Mouse (Mus musculus): ENCODE data around the gene 0610010K14Rik.
A peak's percentile ranks its signal among the peaks of the same experiment; 100 is the strongest.

Gene 0610010K14Rik

DNA sequence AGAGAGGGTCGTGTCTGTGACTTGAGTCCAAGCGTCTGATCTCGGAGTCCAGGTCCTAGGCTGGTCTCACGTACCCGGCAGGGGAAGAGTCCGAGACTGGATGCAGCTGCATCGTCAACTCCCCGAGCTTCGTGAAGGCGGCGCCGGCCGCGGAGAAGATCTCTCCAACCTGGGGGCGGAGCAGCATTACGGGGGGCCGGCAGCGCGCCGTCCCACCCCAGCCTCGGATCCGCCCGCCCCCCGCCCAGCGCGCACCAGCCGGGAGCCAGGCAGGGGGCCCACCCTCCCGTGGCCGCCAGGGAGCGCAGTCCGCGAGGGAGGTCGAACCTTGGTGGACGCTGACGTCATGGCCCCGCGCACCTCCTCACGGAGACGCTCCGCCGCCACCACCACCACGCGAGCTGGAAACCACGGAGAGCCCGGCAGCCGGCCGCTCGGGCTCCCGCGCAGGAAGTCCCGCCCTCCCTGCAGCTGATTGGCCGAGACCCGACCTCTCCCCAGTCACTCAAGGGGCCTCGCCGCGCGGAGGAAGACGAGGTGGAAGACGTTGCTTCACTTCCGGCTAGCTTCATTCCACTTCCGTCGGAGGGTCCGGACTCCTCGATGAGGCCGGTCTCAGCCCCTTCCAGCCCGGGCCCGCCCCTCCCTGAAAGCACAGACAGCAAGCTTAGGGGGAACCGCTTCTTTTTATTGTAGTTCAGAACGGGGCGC is at the start of gene 0610010K14Rik:
TSS of gene 0610010K14Rik (minus strand) at position 458 of the 711 bp plus-strand sequence.
- peak; percentile 98 for DNase-seq (ENCODE audit: low read depth, low spot score)

DNA sequence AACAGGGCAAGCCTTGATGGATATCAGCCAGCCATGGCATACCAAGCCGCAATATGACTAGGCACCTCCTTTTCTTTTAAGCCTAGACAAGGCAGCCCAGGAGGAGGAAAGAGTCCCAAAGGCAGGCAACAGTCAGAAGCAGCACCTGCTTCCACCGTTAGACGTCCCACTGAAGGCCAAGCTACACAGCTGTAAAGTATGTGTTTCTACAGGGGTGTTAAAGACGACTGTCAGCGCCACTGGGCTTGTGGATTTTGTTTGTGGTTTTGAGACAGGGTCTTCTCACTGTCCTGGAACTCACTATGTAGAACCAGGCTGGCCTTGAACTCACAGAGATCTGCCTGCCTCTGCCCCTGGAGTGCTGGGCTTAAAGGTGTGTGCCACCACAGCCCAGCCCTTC is 48.0 kb upstream of the 0610010K14Rik start:
- no peak for DNase-seq (ENCODE audit: low read depth, low spot score)

DNA sequence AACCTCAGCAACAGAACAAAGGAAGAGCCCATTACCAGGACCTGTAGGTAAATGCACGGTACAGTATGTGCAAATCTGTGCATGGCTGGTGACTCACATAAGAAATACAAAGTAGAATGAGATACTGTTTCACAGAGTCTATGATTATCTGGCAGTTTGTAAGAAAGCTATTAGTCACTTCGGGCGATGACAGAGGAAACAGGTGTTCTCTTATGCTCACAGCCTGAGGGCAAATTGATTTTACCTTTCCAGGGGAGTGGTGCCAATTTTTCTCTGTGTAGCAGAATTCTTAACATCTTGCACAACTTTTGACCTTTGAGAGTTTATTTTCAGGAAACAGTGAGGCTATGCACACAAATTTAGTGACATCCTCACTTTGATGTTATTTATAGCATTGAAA is 47.0 kb upstream of the 0610010K14Rik start:
- no peak for DNase-seq (ENCODE audit: low read depth, low spot score)

DNA sequence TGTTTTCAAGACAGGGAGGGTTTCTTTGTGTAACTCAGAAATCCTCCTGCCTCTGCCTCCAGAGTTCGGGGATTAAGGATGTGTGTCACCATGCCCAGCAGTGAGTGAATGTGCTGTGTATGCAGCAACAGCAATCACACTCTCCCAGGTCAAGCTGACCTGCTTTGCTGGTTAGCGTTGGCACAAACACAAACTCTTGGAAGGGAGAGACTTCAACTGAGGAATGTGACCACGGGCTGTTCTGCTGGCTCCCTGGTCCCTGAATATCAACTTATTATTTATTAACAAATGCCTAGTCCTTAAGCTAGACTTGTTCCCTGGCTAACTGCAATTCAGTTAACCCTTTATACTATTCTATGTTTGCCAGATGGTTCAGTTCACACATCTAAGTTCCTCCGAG is 46.0 kb upstream of the 0610010K14Rik start:
- no peak for DNase-seq (ENCODE audit: low read depth, low spot score)

DNA sequence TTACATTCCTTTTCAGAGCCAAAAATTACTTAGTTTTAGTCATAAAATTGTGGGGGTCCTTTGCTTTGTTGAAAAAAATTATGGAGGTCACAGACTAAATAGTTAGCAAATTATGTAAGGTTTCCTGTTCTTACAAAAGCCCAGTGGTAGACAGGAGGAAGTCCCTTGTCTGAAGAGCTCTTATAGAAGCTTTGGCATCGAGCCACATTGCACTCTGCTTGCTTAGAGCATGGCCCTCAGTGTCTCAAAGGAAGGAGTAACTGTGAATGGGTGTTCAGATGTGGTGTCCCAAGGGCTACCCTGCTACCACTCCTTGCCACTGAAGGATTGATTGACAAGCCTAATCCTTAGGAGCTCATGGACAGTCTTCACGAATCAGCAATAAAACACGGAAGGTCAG is 42.7 kb upstream of the 0610010K14Rik start:
- DNase-seq (ENCODE audit: low read depth, low spot score) = no peak

DNA sequence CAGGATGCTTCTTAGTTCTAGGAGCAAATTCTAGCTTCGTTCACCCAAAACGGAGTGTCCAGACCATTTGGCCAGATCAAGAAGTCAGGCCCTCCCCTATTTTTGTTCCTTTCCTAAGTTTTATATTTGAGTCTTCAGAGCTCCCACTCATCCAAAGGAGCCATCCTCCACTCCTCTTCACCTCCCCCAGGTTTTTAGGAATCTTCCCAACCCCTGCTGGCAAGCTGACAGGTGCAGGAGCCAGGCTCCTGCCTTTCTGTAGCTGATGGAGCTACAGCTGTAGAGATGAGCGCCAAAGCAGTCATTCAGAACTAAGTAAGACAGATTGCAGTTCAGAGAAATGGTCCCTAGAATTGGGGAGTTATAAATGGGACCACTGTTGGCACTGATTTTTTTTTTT is 41.2 kb upstream of the 0610010K14Rik start:
- DNase-seq (ENCODE audit: low read depth, low spot score) = no peak

DNA sequence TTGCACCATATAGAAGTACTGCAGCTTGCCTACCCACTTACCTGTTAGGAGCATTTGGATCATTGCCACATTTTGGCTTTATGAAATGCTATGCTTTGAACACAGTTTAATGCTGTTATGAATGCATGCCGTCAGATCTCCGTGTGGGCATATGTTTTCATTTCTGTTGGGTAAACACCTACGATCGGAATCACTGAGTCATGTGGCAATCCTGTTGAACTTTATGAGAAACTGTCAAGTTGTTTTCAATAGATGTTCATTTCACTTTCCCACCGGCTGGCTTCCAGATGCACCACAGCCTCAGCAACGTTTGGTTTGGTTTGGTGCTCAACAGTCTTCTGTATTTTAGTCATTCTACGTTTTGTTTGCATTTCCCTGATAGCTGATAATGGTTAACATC is 33.9 kb upstream of the 0610010K14Rik start:
- no peak for DNase-seq (ENCODE audit: low read depth, low spot score)

DNA sequence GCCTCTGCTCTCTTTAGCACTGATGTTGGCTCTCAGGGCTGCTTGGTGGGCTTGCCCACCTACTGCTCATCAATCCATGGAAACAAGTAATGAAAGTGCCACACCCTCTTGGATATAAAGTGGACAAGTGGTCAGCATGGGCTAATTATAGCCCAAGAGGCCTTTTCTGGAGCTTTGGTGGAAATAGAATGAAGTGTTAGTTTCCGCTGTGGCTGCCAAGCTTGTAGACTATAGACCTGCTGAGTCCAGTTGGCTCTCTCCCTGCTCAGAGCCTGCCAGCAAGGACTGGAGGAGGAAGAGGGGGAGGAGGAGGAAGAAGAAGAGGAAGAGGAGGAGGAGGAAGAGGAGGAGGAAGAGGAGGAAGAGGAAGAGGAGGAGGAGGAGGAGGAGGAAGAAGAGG is 28.7 kb upstream of the 0610010K14Rik start:
- DNase-seq (ENCODE audit: low read depth, low spot score) = no peak

DNA sequence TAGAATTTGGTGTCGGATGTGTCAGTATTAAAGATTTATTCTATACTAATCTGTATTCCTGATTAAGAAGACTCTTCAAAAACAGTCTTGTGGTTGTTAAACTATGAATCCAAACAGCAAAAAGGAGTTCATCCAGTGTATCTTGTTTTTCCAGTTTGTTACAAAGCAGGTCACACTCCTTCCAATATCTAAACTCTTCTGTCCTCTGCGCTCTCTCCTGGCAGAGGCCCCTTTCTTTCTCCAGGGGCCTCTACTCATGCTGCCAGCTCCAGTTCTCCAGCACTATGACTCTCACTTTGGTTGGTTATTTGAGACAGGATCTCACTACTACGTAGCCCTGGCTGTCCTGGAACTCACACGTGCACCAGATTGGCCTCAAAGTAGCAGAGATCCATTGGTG is 28.1 kb upstream of the 0610010K14Rik start:
- DNase-seq (ENCODE audit: low read depth, low spot score) = no peak

DNA sequence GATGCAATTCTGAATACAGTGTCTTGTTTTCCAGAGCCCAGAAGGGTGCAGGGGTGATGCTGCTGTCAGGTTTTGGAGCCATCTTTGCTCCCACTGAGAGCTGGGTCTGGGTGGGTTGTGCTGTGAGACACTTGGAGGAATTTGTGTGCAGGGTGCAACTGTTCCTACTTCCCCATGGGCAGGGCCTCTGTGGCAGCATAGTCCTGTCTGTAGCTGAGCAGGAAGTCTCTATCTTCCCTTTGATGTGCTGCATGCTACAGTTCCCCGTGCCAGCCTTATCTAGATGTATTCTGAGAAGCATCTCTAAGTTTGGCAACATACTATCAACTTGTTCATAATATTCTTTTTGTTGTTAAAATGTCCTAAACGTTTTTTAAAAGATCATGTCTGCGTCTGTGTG is 27.5 kb upstream of the 0610010K14Rik start:
- no peak for DNase-seq (ENCODE audit: low read depth, low spot score)

DNA sequence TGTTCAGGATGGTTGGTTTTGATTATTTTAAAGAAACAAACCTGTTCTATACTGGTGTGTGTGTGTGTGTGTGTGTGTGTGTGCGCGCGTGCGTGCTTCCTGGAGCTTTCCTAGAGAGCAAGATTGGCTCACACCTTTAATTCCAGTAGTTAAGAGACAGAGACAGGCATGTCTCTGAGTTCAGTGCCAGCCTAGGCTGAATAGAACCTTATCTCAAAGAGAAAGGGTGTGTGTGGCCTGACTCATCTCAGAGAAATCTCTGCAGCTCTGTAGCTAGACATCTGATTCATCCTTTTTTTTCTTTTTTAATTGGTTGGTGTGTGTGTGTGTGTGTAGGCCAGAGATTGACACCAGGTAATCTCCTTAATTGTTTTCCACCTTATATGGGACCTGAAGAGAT is 21.3 kb upstream of the 0610010K14Rik start:
- DNase-seq (ENCODE audit: low read depth, low spot score) = no peak

DNA sequence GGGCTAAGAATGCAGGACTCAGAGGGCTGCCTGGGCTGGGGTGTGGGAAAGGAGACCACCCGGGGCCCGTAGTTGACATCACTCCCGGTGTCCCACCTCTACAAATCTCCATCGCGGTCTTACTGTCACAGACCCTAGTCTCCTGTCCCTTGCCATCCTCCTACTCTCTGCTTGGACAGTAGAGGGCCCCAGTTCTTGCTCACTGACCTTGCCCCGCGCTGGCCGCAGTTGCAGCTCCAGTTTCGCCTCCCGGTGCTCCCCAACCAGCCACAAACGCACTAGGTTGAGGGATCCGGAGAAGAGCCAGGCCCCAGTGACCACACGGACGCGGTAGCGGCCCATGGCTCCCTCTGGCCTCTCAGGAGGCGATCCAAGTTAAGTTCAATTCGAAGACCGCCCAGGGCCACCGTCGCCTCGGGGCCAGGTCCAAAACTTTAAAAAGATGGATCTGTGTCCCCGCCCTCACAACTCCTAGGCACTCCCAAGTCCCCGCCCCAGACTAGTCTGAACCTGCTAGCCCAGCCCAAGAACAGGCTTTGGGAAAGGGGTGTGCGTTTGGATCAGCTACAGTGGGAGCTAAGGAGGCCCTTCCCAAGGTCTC is 17.3 kb upstream of the 0610010K14Rik start, which contains the start of gene Alox12:
TSS of gene Alox12 (minus strand) at position 423 of the 601 bp plus-strand sequence.
- no peak for DNase-seq (ENCODE audit: low read depth, low spot score)

DNA sequence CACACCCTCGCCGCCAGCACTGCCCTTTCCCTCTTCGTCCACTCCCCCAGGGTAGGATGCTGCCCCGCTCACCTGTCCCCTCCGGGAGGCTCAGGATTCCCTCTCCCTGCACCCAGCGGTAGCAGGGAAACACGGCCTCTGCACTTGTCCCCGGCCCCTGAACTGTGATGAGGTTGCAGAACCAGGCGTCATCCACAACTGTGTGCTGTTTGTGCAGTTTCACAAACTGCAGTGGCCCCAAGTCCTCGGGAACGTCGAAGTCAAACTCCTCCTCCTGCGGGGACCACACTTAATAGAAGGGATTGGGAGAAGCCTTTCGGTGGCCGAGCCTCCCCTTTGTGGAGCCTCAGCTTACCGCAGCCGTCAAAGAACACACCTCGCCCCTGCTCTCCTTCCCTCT is 16.6 kb upstream of the 0610010K14Rik start:
- DNase-seq (ENCODE audit: low read depth, low spot score) = no peak

DNA sequence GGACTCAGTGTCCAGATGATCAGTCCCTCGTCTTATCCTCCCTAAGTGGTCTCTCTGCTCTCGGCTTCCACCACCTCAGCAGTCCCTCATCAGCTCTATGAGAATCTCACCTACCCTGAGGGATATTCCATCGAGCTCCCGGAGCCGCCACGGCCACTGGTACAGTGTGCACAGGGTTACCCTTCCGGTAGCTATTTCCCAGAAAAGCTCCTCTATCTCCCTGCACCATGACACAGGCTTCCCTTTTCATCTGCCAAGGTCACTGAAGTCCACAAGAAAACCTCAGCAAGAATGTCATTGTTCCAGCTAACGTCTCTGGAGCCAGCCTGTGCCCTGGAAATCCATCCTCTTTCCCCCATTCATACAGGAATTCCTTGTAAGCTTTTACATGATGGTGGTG is 14.1 kb upstream of the 0610010K14Rik start:
- DNase-seq (ENCODE audit: low read depth, low spot score) = no peak

DNA sequence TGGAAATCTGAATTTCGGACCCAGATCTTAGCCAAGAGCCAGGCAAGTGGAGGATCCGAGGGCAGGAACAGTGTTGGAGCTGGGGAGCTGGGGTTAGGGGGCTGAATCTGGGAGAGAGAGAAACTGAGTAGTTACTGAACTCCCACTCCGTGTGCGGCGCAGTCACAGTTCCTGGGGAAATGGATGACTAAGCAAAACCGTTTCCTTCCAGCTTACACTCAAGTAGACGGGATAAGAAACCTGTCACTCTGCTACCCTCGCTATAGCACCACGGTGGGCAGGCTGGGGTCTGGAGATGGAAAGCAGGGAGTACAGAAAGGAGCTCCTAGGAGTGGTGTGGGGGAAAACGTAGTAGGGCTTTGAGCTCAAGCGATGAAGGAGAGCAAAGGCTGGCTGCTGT is 12.4 kb upstream of the 0610010K14Rik start:
- DNase-seq (ENCODE audit: low read depth, low spot score) = no peak

DNA sequence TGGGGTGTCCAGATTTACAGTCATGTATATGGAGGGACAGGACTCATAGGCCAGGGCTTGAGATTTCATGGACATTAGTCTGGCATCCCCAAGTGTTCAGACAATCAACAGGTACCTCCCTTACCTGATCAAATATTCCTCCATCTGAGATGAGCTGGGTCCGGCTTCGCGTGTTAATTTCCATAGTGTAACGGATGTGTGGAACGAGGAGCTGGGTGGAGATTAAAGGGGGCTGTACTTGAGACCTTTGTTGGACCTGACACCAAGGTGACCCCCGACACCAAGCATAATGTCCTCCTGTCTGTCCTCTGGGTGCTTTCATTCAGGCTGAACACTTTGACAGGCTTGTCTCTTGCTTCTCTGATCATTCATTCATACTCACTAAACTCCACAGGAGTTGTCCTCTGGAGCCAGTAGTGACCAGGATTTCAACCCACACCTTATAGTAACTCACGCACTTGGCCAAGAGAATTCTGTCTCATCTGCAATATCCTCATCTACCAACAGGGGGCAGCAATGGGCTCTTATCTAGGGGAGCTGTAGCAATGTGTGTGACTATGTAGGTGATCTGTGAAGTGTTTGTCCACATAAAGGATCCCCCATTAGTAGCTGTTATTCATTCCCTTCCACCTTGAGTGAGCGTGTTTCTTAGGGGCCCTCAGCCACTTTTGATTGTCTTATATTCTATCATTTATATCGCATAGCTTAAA is 9.6 kb upstream of the 0610010K14Rik start:
- DNase-seq (ENCODE audit: low read depth, low spot score) = peak; percentile 67

DNA sequence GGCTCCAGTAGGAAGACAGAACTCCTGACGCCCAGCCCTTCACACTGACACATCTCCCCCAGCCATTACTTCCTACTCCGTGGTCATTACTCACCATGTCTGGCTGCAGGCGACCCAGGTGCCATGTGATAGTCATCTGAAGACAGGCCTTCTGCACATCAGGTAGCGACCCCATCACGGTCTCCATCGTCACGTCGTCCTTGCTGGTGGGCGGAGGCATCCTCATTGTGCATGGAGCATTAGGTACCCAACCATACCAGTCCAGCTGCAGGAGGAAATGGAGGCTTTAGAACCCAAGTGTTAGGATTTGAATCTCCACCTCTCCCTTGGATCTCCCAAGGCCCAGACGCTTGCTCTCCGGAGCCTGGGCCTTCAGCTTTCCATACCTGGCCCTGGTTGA is 4.9 kb upstream of the 0610010K14Rik start:
- no peak for DNase-seq (ENCODE audit: low read depth, low spot score)

DNA sequence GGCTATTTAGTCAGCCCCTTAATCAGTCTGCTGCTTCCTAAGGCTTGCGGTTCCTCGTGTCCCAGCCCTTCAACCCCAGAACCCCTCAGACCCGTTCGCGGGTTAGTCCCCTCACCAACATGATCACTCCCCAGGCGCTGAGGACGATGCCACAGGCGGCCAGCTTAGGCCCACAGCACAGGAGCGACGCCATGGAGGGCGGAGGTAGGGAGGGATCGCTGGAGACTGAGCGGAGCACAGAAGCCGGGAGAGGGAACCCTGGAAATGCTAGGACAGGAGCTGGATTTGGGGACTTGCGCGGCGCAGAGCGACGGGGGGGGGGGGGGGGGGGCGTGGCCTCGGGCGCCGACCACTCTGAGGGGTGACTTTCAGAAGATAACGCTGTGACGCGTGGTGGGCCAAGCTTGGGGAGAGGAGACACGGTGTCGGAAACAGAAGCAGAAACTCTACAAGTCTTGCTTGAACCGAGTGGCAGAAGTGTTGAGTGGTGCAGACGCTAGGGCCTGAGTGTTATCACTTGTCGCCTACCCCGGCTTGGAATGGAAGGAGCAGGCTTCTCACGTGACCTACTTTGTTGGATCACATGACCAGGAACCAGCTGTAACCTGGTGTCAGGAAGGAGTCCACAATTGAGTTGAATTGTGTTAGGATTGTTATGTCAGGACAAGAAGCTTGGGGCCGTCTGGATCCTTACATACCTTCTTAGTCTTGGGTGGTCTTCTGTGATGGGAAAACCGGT is 2.0 kb upstream of the 0610010K14Rik start, which contains the start of the genes Gm21988 and Rnasek:
TSS of gene Gm21988 (minus strand) at position 290 of the 739 bp plus-strand sequence.
TSS of gene Rnasek (minus strand) at position 302 of the 739 bp plus-strand sequence.
- peak; percentile 90 for DNase-seq (ENCODE audit: low read depth, low spot score)

DNA sequence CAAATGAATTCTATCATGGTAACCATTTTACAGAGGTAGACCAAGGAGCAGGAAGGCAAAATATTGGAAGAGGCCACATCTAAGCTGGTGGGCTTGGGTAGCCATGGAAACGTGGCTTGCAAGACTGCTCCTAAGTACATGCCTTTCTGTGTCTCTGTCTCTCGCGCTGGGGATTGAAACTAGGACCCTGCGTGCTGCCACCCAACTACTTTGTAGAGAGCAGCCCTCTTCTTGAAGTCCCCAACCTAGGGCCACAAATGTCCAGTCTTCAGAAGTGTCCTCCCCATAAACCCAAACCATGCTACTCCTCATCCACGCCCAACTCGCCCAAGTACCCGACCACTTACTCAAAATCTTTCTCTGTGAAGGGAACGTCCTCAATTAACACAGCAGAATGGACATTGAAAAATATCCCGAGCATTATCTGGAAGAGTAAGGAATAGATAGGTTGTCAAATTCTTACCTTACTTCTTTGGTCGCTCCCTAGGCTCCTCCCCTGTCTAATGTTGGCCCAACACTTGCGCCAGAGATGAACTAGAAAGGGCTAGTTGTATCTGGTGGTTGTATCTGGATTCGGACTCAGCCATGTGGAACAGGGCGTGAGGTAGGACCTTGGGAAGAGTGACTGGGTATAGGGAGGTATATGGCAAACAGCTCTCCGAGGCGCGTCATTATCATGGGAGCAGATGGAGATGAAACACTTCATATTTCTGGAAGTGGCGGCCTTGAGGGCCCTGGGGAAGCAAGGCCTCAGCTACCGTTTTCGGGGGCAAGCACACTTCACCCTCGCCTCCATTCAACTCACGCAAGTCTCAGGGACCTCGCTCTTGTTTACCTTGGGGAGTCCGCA is 1.1 kb upstream of the 0610010K14Rik start:
- DNase-seq (ENCODE audit: low read depth, low spot score) = peak; percentile 54

DNA sequence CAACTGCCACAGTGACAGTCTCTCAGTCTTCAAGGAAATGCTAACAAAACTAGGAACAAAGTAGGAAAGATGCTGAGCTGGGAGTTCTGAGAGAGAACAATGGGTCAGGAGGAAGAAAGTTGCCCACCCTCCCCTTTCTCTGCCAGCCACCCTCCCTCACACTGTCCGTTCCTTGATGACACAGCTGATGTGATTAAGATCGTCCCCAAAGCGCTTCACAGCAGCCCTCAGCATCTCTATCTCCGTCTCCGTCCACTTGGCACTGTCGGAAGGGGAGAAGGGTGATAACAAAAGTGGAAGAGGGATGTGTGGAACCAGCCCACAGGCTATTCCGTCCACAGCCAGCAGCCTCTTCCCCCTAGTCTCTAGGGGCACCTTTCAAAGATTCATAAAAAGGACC is 997 bp downstream of the 0610010K14Rik start:
- no peak for DNase-seq (ENCODE audit: low read depth, low spot score)
